Mouse (Mus musculus) spleen, embryonic (tissue): Measurements from ENCODE around the gene Ntrk3.

Experiments used
- CTCF ChIA-PET: fragments of 350-600 bp; sonication (Branson Sonifier 250); formaldehyde crosslinking; loops from one replicate; lab custom pipeline; 2022; lab: Charles Lee

Gene Ntrk3

DNA sequence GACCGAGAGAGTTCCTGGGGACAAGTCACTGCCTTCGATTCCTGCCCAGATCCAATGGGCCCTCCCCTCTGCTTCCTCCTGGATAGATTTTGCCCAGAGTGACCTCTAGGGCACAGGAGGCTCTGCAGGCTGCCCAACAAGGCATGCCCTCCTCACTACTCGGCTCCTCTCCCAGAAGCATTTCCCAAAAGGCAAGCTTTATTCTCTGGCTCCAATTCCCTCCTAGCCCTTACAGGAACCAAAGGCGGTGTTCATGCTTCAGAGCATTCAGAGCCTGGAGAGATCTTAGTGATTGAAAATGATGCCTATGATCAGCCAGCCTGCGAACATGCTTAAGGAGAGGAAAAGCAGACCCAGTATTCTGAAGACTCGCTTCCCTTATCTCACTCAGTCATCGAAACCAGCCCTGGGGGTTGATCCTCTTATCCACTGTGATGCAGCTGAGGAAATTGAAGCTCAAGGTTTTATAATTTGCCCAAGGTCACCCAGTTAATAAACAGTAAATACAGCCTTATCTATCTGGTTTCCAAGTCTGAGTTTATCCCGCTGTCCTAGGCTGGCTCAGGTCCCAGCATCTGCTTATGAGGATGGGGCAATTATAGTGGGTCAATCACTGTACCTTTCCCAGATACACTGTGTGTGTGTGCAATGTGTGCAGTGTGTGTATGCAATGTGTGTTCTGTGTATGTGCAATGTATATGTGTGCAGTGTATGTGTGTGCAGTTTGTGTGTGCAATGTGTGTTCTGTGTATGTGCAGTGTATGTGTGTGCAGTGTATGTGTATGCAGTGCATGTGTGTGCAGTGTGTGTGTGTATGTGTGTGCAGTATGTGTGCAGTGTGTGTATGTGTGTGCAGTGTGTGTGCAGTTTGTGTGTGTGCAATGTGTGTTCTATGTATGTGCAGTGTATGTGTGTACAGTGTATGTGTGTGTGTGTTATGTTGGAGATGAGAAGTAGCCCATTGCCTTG is 376.2 kb downstream of the Ntrk3 start:
- CTCF ChIA-PET, result no interaction called here

DNA sequence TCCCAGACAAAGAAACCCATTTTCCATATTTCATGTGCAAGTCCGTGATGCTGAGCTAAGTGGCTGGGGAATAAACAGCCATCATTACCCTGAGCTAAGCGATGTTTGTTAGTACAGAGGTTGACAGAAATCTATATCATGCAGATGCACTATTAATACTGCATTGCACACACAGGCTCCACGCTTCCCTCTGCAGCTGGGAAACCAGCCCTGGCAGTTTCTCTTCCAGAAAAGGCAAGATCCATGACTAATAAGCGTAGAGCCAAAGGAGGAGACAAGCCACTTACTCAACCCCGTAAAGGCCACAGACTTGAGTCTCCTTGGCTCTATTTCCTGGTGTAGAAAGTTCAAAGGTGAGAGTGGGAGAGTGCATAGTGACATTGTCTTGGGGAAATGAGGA is 390.3 kb downstream of the Ntrk3 start:
- CTCF ChIA-PET, result no interaction called here

DNA sequence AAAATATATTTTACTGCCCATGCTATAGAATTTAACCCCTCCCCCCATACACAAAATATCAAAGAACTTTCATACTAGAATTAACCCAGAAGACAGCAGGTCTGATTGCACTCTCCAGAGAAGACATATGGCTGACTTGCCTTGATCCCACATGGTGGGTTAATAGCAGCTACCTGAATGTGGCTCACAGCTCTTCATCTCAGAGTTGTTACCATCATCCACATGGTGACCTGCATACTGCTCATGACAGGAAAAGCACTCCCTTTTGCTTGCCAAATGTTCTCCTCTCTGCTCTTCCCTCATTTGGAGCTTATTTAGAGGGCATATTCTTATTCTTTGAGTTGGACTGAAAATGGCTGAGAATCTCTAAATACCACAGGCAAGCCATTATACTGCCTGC is 404.4 kb downstream of the Ntrk3 start:
- CTCF ChIA-PET, result no interaction called here

DNA sequence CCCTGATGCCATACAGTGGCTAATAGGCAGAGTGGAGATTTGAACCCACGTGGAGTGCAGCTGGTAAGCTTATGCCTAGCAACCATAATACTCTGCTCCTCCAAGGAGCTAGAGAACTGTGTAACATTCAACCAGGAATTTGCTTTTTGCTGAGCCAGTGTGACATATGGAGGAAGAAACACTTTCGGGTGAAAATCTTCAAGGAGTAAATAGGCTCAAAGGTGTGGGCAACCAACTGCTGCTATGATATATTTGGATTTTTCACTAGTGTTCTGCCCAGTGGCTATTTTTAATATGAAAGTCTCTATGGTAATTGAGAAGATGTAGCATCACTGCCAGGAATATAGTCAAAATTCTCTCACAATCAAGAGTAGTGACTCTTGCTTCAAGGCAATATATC is 409.5 kb downstream of the Ntrk3 start:
- CTCF ChIA-PET, result no interaction called here

DNA sequence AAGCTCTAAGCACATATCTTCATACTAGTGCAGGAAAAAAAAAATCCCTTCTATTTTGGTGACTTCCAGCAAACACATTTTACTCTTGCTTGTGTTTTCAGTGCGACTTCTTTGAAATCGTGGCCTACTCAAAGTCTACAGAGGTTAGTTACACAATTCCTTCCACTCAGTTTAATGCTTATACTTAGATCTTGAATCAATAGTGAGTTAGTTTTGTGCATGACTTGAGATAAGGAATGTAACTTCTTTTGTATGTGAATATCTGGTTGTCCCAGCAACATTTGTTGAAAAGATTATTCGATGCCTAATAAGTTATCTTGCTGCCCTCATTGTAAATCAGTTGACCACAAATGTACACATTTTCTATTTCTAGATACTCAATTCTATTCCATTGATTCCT is 411.6 kb downstream of the Ntrk3 start:
- CTCF ChIA-PET, result no interaction called here

DNA sequence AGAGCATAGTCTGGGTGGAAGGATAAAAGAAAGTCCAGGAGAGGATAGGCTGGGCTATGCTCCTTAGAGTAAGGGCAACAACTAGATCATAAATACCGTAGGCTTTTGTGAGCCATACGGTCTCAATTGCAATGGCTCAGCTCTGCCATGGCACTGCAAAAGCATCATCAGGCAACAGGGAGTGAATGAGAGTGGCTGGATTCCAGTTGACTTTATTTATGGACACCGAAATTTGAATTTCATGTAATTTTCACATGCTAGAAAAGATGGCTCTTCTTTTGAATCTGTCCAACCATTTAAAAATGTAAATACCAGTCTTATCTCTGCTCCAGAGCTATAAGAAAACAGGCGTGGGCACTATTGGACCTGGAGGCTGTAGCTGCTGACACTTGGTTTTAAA is 419.2 kb downstream of the Ntrk3 start:
- CTCF ChIA-PET, result no interaction called here

DNA sequence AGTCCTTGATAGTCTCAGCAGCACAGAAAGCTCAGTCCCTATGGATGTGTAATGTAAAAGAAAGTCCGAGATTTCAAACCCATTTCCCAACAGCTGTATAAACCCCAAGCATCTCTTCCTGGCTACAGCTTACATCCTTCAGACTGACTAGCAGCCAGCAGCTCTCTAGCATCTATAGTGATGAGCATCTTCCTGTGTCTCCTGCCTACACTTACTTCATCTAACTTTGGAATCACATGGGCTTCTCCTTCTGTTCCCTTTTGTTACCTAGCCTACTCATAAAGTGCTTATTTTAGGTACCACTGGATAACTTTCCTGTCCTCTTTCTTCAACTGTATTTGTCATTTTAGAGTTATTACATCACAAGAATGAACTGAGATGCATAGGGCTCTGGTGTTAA is 432.0 kb downstream of the Ntrk3 start:
- CTCF ChIA-PET, result no interaction called here

DNA sequence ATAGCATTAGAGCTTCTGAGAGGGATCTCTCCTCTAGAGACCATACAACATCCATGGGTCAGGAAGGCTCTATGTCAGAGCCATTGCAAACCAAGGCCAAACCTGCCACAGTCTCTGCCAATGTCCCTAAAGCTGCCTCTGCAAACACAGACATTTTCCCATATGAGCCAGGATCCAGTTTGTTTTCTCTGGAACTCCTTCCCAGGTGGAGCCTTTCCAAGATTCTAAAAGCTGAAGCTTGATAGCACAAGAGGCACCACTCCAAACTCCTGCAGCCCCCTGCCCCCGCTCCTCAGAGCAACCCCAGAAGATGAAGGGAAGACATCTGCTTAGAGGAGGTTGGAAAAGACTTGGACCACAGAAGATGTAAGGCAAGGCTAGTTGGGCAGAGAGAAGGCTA is 432.8 kb downstream of the Ntrk3 start:
- CTCF ChIA-PET, result no interaction called here

DNA sequence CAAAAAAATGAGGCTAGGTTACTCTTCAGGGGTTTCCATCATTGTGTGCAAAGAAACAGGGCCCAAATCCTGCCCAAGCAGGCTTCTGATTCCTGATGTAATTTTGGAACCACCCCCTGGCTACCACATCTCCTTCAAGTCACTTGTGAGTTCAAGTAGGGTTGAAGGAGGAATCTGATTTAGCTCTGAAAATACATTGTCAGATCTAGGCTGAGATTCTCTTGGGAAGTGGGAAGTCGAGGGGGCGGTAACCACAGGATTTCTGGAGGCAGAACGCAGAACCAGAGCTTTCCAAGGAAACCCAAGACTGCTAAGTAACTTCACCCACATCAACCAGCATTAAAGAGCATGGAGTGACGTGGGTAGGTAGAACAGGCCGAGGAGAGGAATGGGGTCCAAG is 440.5 kb downstream of the Ntrk3 start:
- CTCF ChIA-PET, result no interaction called here

DNA sequence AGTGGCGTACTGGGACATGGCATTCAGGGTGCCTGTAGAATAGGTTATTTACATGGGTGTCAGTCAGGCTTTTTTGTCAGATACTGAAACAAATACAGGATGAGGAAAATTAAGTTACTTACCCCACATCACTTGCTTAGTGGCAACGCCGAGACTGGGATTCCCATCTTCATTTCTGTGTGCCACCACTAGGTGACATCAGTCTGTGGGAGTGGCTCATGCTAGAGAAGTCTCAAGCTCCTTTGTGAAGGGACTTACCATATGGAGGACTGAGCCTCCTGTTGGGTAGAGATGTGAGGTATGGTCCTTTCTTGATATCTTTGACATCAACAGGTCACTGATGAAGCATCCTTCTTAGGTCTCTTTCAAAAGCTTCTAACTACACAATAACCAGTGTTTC is 443.5 kb downstream of the Ntrk3 start:
- CTCF ChIA-PET, result no interaction called here

DNA sequence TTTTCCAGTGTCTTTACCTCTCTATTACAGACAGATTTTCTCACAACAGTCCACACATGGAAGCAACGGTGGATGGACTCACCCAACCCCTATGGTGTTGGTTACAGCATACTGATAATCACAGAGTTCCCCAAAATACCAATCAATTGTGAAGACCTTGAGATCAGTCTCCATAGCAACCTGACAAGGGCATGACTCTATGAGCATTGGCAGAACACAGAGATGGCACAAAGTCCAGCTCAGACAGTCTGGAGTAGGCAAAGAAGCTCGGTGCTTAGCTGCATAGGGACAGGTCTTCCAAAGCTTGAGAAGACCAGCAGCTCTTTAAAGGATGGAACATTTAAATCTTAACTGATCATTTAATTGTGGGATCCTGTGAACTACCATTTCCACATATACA is 447.6 kb downstream of the Ntrk3 start:
- CTCF ChIA-PET, result no interaction called here

DNA sequence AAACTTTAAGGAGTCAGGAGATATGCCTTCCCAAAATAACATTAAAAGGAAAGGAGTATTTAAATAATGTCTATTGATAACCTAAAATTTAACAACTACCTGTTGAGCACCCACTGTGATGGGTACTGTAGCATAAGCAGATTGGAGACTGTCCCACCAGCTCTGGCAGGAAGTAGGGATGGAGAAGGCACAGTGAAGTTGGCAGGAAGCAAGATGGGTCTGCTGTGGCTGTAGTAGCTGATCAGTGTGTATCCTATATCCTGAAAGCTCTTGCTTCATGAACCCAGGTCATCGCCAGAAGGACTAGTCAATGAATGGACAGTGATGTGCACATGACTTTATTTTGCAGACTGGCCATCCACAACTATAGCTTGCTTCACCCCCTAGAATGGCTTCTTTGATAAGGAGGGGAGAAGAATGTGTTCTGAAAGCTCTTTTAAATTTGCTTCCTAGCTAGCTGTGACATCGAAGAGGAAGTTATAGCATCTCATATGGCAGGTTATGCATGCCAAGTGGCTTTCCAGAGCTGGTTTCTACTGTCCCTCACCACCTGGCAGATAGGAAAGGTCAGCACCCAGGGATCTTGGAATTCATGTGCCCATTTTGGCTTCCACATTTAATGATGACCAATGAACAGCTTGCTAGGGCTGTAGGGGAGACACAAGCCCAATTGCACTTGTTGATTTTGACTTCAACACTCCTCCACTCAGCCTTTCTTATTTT is 451.1 kb downstream of the Ntrk3 start:
- CTCF ChIA-PET, result no interaction called here

DNA sequence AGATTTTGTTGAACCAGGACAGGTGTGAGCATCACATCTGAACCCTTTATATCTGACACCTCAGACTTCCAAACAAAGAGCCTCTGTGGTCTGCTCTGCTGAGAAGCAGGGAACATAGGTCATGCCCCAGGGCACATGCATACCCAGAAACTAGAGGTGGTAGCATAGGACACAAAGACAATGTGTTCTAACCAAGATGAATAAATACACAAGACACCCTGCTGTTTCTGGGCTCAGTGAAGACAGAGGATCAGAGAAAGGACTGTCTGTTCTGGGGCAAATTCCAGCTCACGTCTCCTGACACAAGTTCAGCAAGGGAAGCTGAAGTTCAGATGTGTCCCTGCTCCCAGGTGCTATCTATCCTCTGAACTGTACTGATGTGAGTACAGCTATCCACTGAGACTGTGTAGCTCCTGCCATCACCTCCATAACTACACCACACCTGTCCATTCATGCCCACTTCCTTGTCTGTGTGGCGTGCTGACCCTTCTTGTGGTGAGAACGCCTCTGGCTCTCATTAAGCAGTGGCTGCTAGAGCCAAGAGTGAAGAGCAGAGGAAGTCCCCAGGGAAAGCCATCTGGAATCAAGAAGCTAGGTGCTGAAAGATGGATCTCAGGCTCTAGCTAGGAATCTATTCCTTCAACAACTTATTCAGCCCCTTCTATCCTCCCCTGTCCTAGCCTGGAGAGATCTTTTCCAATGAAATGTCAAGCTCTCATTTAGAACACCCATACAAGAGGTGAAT is 468.1 kb downstream of the Ntrk3 start:
- CTCF ChIA-PET, result no interaction called here

DNA sequence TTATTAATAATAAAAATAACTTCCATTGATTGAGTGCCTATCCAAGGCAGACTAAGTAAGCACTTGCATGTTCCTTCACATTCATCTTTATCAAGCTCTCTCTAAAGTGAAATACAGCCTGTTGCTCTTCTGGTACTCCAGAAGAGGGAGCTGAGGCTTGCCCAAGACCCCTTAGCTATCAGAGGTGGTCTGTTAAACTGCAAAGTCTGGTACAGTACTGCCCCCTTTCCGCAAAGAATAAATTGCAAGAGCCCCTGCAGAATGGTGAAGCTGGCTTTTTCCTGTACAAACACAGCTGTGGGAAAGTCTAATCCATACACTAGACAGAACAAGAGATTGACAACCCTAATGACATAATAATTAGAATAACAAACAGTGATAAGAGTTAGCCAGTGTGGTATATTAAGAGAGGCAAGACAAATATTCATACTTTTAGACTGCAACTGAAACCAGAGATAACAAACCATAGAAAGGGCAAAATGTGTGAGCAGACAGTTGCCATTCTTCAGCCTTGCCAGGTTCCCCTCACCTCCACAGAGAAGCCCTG is 470.3 kb downstream of the Ntrk3 start:
- CTCF ChIA-PET, result no interaction called here

DNA sequence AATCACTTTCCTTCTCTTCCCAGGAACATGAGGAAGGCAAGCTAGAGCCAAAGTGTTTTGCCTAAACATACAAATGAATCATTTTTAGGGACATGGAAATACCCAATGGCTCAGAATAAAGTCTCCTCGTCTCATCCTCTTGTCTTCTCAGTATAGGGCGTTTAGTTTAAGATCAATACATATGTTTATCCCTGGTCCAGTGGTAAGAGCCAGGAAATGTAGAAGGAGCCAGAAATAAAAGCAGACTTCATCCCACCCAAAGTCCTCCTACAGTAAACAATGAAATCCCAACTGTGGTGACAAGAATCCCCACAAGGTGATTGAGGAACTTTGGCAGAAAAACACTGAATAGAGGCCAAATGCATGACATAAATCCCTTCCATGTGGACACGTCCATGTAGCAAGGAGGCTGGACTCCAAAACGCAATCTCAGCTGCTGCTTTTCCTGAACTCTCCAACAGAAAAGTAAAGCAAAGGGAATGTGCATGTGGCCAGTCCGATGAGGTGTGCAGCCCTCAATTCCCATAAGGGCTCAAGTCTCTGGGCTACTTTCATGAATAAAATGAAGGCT is 473.3 kb downstream of the Ntrk3 start:
- CTCF ChIA-PET, result no interaction called here

DNA sequence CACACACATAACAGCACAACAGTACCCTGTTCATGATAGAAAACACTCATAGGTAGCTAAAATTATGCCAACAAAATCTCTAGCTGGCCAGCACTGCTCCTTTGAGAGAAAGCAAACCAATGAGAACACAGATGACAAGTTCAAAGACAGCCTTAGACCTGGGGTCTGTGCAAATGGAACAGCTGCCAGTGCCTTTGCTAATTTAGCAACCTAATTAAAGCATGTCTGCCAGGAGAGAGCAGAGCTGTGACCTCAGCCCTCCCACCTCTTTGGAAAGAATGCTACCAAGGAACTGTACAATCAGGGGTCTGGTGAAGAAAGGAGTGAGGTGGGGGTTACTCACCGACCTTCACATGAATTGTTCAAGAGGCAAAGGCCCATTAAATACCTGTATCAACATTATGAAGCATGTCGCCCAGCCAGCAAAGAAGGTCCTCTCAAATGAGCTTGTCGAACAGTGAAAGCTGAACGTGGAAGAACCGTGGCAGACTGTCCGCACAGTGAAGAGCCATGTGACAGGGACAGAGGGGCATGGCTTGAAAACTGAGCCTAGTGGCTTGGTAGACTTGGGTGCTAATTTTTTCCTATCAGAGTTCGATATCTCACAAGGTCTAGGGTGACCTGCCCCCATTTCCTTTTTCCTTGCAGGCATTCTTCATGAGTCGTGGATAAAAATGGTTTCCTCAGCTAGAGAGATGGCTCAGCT is 476.2 kb downstream of the Ntrk3 start:
- CTCF ChIA-PET, result no interaction called here

DNA sequence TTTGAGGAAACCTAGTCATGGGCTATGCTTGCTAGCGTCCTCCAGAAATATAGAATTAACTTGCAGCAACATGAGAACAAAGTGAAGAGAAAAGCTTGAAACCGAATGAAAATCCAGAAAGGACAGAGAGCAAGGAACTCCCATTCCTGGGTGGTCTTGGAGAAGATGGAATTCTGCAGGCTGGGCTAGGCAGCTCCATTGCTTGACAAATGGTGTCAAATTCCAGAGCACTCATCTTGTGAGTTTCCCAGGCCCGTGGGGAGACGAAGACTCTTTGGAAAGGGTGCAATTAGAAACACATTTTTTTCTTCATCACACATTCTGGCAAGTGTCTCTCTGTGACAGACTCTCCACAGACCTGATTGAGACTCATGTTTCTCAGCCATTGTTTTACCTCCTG is 479.7 kb downstream of the Ntrk3 start:
- CTCF ChIA-PET, result no interaction called here

DNA sequence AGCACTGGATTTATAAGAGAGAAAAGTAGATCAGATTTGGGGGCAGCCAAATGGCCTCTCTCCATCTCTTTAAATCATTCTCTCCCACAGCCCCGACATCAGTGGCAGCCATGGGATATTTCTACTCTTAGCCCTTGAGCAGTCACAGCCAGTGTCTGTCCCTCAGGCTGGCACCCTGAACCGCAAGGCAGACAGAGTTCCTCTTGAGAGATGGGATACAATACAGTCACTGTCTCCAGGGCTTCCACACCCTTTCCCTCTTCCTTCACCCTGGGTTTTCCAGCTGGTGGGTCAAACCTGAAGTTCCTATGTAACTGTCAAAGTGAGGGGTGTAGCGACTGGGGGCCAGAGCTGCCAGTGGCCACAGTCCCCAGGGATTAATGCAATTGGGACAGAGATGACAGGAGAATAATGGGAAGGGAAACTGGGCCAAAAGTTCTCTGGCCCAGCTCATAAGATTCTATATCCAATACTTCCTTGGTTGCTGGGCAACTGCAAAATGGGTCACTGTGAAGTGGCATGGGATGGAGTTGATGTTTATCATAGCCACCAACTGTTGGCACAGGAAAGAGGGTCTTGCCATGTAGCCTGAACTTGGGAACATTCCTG is 483.9 kb downstream of the Ntrk3 start:
- CTCF ChIA-PET, result no interaction called here

DNA sequence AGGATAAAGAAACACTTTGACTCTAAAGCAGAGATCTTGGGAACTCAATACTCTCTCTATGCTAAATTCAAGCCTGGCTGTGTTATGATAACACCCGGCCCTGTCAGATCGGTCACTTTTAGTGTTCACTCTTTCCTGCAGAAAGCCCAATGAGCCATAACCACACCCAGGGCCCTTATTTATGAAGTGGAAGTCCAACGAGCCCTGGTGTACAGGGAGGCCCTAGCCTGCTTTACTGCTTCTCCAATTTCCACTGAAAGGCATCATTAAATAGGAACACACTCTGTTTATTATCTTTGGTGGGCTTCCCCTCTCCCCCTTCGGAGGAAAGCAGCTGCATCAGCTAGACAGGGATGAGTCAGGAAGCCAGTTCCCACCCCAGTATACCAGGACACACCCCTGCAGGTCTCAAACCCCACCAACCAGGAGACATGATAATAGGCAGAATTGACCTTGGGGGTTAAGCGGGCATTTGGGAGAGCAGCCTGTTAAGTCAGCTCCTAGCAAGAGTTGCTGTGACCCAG is 489.6 kb downstream of the Ntrk3 start:
- CTCF ChIA-PET, result no interaction called here

DNA sequence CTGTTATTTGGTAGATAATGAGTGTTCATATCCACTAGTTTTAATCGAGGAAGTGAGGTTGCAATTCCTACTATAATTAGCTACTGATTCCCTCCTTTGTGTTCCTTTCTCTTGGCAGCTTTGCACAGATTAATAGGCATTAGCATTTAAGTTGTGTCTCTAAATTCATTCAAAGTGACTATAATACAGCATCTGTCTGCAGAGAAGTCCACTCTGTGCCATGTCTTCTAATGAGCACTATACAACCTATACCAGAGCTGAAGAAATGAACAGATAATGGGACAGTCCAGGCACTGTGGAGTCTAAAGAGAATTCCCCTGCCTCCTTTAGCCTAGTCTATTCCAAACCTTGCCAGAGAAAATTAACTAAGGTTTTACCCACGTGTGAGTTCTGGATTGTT is 498.8 kb downstream of the Ntrk3 start:
- CTCF ChIA-PET, result no interaction called here
